Mouse (Mus musculus) embryonic fibroblast, embryonic 13.5 days (primary cell): ENCODE results near the gene Gm45753. TPM values are rescaled to one million over a fixed set of nuclear protein-coding genes. Genes with fewer than 3 reads are reported as not detected.
"Not testable (repeated sequence)": the region's sequence is repeated elsewhere in the genome, so short reads cannot be mapped to it uniquely, and the experiment has no call there.

ENCODE experiments used
- H3K27ac ChIP-seq: 2 replicates; pipeline ENCODE4 v1.5.1; 2012; ENCODE audit warnings: low read length, control low read depth, inconsistent platforms; ENCODE audit not compliant: insufficient read depth
- H3K4me1 ChIP-seq: 2 replicates; pipeline ENCODE4 v1.6.1; 2011; ENCODE audit warnings: low read length; ENCODE audit not compliant: control insufficient read depth, insufficient read depth
- H3K4me3 ChIP-seq: 2 replicates; pipeline ENCODE4 v1.5.1; 2011; ENCODE audit warnings: mild to moderate bottlenecking, control low read depth, low read length; ENCODE audit not compliant: insufficient read depth
- CTCF ChIP-seq: IDR thresholded peaks from 2 replicates; pipeline ENCODE4 v1.5.1; 2011; ENCODE audit warnings: mild to moderate bottlenecking, control low read depth, low read length, moderate library complexity, borderline replicate concordance; ENCODE audit not compliant: insufficient read depth
- POLR2A ChIP-seq: IDR thresholded peaks from 2 replicates; pipeline ENCODE4 v1.6.1; 2011; ENCODE audit warnings: low read depth, mild to moderate bottlenecking, control low read depth, low read length, moderate library complexity
- polyA plus RNA-seq: library from polyadenylated mRNA; stranded (reverse); fragments of >200 nt; gene quantifications from 2 replicates; pipeline ENCODE4 v1.2.4, GENCODE M21; 2011; ENCODE audit warnings: low read depth; ENCODE audit not compliant: missing spikeins, insufficient read length

The Gm45753 gene
- not detected in 2 replicates for polyA plus RNA-seq

DNA sequence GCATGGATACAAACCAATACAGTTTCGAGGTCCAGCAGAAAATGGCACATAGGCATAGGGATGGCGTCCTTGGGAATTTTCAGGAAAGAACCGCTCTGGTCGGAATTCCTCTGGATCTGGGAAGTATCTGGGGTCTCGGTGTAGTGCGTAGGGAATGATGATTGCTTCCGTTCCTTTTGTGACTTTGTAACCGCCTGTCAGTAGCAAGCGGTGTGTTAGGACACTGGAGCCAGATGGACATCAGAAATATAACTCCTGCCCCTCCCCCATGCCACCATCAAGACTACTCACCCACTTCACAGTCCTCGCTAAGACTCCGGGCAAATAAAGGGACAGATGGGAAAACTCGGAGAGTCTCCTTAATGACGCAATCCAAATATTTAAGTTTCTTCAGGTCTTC is at the start of gene Gm45753:
TSS of gene Gm45753 (minus strand) at position 101 of the 400 bp plus-strand sequence.
- Histone ChIP-seq H3K4me1 (no peaks in the 10 kb centered on the region), H3K4me3 (no peak within 1 kb of the TSS), H3K27ac (no peak within 1 kb of the TSS)
- no peak for TF ChIP-seq POLR2A
- TF ChIP-seq CTCF: no peak

DNA sequence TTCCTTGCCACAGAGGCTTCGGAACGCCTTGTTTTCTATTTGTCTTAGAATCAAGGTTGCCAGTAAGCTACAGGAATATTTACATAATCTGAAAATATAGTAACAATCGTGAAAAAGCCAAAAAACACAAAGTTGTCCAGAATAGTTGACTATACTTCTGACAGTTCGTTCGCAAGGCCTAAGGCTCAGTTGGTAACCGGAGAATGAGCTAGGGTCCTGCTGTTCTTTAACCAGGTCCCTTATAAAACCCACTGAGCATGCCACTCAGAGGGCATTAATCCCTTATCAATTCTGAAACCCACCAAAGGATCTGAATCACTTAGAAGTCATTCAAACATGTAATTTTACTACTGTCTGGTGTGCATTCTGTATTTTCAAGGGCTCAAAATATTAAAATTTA is 47.5 kb upstream of the Gm45753 start:
- TF ChIP-seq CTCF (no peak), POLR2A (no peak)
- no peak overlapping the region for H3K27ac ChIP-seq
- no peak overlapping the region for H3K4me3 ChIP-seq

DNA sequence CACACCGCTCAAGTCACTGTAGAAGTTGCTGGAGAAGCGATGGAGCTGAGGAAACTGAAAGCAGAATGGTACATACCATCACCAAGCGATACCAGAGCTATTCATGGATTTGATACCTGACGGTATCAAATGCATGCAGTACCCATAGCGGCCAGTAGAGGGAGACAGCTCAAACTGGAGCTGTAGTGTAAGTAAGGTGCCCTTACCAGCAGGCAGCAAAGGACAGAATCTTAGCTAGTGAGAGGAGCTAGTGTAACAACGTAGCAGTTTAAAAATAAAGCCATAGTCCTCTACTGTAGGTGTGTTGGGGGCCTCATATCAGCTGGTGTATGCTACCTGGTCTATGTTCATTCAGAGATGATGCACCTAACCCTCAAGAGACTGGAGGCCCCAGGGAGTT is 36.8 kb upstream of the Gm45753 start:
- TF ChIP-seq POLR2A: no peak
- TF ChIP-seq CTCF: peak; percentile 71; the same call in 1 of the 2 replicates
- no peak overlapping the region for H3K27ac ChIP-seq
- no peak overlapping the region for H3K4me3 ChIP-seq
- no peaks in the 10 kb centered on the region for H3K4me1 ChIP-seq

More for the DNA sequence above, 47.5 kb upstream of the Gm45753 start:
- H3K4me1 ChIP-seq: no peaks in the 10 kb centered on the region

GRCm38 (mm10) chr8:45344298-45344697 is 36.0 kb upstream of the Gm45753 start:
- no peaks in the 10 kb centered on the region for H3K4me1 ChIP-seq
- H3K4me3 ChIP-seq: no peak overlapping the region
- TF ChIP-seq CTCF: no peak
- no peak for TF ChIP-seq POLR2A
- H3K27ac ChIP-seq: no peak overlapping the region

DNA sequence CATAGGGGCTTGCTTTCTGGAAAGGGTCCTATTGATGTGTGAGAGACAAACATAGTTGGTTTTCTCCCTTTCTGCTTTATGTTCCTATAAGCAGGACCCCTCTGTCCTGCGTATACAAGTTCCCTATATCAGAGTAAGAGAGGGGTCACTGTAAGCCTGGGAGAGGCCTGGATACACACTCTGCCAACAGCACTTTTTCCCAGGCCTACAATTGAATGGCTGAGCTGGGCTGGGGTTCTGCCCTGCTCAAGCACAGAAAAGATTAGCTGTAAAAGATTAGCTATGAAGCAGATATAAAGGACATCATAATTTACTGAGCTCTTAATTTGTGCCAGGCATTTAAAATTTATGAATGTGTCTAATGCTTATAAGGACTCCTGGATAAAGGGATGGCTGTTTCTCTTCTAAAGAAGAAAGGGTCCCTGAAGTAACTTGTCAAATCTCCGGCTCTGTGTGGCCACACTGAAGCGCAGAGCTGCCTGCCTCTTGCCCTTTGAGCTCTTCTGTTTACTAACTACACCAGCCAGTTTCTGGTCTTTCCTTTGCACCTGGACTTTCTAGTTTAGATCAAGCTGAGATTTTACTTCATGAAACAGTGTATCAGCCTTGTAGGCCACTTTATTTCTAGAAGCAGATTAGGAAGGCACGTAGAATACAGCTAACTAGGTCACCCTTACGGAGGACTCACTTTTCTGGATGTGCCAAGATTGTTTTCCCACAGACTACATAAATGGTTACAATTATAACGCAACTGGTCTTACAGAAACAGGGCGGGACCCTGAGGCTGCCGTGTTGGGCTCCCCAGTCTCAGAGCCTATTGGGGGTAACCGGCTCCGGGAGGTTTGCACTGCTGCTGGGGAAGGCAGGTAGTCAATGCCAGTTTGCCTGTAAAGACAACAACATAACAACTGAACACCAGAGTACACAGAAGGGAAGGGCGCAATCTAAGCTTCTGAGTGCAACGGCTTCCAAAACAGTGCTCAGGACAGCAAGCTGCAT is 33.7 kb upstream of the Gm45753 start:
- Histone ChIP-seq H3K27ac (no peak overlapping the region), H3K4me1 (no peaks in the 10 kb centered on the region), H3K4me3 (no peak overlapping the region)
- no peak for TF ChIP-seq CTCF
- TF ChIP-seq POLR2A: no peak

GRCm38 (mm10) chr8:45333493-45333892 is 25.2 kb upstream of the Gm45753 start:
- H3K27ac ChIP-seq: peak overlapping the region; percentile 61
- H3K4me3 ChIP-seq: peak overlapping the region; percentile 72
- H3K4me1 ChIP-seq: peaks cover 6% of the 10 kb centered on the region
- TF ChIP-seq CTCF (no peak), POLR2A (no peak; the same call in none of the 2 replicates)

GRCm38 (mm10) chr8:45332685-45333409 is 24.6 kb upstream of the Gm45753 start, which contains the start of gene Cyp4v3:
Gene Cyp4v3, minus strand, starts transcription at chr8:45333216.
- Histone ChIP-seq H3K4me1 (peaks cover 6% of the 10 kb centered on the region), H3K4me3 (peak within 1 kb of the TSS; percentile 72), H3K27ac (peak within 1 kb of the TSS; percentile 61)
- TF ChIP-seq POLR2A (peak; percentile 64), CTCF (no peak)

DNA sequence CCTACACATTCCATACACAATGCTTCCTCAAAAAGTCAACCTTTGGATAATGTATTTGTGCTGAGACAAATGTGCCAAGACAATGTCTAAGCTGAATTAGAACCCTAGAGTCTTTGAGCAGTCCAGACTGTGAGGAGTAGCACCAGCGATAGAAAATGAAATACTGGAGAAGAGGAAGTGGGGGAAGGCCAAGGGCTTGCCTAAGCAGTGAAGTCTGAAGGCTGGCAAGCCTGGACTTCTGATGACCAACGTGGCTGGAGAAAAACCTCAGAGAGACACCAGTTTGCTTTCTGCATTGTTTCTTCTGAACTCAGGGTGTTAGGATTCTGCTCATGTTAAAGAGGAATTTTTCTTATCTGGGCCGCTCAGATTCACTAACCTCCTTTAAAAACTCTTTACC is 22.6 kb upstream of the Gm45753 start:
- peaks cover 6% of the 10 kb centered on the region for H3K4me1 ChIP-seq
- no peak overlapping the region for H3K27ac ChIP-seq
- no peak for TF ChIP-seq CTCF
- no peak for TF ChIP-seq POLR2A
- H3K4me3 ChIP-seq: no peak overlapping the region

DNA sequence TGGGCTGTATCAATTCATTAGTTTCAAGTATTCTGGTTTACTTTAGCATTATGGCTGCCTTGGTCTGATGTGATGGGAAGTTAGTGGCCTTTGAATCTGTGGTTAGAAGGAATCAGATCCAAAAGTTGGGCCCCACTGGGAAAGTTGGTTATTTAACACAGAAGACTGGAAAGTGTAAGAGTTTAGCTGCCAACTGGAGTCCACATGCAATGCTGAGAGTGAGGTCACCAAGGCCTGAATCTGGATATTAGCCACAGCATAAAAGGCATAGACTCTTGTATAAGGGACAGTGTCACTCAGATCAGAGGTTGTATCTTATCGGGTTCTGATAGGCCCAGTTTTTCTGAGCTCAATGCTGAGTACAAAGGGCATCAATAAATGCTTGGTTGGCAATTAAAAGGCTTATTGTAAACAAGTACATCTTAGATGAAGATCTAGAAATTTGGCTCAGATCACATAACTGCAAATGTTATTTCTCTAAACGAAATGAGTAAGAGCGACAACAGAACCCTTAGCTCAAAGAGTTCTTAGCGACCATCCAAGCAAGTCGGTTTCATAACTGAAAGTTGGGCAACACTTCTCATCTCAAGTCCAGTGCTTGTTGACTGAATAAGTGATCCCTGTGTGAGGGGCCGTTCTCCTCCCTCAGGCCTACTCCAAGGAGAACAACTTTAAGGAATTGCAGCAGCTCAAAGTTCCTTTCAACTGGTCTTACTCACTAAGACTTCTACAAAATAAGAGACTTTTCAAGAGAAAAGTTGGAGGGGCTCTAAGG is 21.1 kb upstream of the Gm45753 start:
- Histone ChIP-seq H3K4me1 (peaks cover 6% of the 10 kb centered on the region), H3K4me3 (no peak overlapping the region), H3K27ac (peak overlapping the region; percentile 3; the same call in 1 of the 2 replicates)
- TF ChIP-seq POLR2A (no peak), CTCF (no peak)

GRCm38 (mm10) chr8:45327076-45327475 is 18.8 kb upstream of the Gm45753 start:
- not testable (repeated sequence) for H3K4me1 ChIP-seq, H3K4me3 ChIP-seq, H3K27ac ChIP-seq
